Mouse (Mus musculus) gastrocnemius, postnatal 14 days (tissue): ENCODE data around the gene Dnah6. TPM values are rescaled to one million over a fixed set of nuclear protein-coding genes. Genes with fewer than 3 reads are reported as not detected.

Experiments
- DNase-seq: peaks from one replicate; pipeline ENCODE4 v3.0.0; 2021; ENCODE audit warnings: mixed read lengths
- intact Hi-C: fragments of 180-260 bp; cut with DNase I; formaldehyde crosslinking; loops from one replicate; pipeline ENCODE4 v1.15.1; 2025; ENCODE audit warnings: low total_unique reads
- total RNA-seq, 2 experiments: library from RNA; stranded (reverse); gene quantifications; 2 replicates each; pipeline ENCODE4 v1.2.3; 2021

Gene Dnah6
- total RNA-seq, 2 experiments from 2014 or later = 0.04 to 0.06 TPM

- intact Hi-C loops = no loop called here
- no peak for DNase-seq
These were observed 54.2 kb downstream of the Dnah6 start for GRCm38 (mm10) chr6:73167230-73167629.

DNA sequence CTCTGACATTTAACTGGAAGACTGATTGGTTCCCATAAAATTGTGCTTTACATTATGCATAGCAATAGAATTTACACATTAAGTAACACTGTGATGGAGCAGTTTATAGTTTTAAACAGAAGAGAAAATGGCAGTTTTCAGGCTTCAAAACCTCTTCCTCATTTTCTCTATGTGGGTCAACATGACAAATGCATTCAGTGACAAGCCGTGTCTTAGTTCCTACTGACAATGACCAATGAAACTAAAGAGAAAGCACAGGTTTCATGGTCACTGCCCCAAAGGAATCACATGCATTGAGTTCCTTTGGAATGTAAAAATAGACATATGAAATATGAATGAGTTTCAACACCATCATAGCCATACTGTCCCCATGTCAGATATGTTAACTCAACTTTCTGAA lies 58.5 kb downstream of the Dnah6 start:
- DNase-seq = no peak
- intact Hi-C loops = no loop called here

DNA sequence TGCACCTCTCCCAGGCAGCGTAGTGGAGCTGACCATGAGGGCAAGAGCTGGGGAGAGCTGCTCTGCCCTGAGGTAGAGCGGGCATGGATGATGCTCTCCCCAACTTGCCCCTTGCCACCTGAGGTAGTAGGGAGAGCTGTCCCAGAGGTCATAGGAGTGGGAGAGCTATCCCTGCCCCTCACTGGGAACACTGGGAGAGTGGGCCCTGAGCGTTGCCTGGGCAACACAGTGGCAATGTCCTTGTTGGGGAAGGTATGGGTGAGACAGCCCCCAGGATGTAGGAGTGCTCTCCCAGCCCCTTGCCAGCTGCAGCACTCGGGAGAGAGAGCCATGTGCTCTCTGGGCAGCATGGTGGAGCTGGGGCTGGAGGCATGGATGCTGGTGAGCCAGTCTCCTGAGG lies 60.1 kb downstream of the Dnah6 start:
- intact Hi-C loops = no loop called here
- no peak for DNase-seq

DNA sequence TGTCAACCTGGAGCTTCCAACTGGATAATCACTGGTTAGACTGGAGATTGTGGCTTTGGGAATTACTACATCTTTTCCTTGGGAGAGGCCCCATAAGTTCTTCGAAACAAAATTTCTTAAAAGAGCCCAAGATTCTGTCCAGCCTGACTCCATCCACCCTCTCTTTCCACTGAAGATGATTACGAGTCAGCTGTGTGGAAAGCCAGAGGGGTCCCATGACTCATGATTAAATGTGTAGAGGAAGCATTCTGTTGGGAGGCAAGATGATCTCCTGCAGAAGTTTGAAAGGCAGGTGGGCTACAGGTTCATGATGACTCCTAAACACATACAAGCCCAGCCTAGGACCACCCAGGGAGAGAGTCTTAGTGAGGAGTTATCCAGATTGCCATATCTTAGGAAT lies 66.0 kb downstream of the Dnah6 start:
- intact Hi-C loops = loop anchor here (10.0 kb wide), 1 partner anchor 131 kb away; no protein-coding TSS in a partner anchor
- DNase-seq = no peak

DNA sequence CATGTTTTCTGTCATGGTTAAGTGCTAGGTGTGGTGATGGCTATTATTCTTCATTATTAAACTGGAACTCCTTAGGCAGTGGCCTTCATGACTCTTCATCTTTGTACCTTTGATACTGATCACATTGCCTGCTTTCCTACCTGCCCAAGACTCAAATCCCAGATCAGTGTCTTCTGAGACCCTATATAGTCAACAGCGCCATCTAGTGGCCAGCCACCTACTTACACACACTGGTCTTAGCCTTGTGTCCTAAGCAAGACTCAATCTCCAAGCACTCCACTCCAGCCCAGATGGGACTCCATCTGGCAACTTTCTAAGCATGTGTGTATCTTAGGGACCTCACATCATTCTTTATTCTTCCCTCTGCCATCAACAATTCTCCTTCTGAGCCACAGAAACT lies 67.8 kb downstream of the Dnah6 start:
- intact Hi-C loops = loop anchor here (5.0 to 10.0 kb wide), 2 partner anchors 129 to 201 kb away; no protein-coding TSS in a partner anchor
- peak; percentile 79 for DNase-seq

GRCm38 (mm10) chr6:73143403-73143802 lies 78.0 kb downstream of the Dnah6 start:
- intact Hi-C loops = no loop called here
- DNase-seq = no peak

DNA sequence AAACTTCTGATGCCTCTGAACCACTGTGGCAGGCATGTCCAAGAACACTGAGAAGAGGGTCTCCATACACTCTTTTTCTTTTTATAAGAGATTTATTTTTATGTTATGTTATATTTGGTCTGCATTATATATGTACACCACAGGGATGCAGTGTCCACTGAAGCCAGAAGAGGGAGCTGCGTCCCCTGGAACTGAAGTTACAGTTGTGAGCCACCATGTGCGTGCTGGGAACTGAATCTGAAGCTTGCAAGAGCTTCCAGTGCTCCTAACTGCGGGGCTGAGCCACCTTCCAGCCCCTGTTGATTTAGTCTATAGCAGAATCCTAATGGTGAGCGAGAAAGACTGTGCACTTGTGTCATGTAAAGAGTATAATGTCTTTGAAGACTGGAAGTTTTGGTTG lies 78.7 kb downstream of the Dnah6 start:
- intact Hi-C loops = no loop called here
- DNase-seq = no peak

DNA sequence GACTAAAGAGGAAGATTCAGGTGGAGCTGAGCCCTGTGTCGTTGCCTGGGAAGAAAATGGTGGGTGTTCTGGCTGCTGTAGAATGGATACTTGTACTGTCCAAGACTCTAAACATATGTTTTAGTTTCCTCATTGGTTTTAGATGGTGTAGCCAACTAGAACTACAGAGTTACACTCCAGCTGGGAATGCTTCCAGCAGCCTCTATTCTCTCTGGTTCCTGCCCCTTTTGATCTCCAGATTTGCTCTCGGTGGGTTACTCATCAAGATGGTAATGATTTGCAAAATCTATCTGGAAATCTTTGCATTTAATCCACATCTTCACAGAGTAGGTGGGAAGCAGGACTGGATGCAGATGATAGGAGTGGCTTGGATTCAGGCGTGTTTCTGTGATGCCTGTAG lies 80.6 kb downstream of the Dnah6 start:
- intact Hi-C loops = no loop called here
- no peak for DNase-seq

DNA sequence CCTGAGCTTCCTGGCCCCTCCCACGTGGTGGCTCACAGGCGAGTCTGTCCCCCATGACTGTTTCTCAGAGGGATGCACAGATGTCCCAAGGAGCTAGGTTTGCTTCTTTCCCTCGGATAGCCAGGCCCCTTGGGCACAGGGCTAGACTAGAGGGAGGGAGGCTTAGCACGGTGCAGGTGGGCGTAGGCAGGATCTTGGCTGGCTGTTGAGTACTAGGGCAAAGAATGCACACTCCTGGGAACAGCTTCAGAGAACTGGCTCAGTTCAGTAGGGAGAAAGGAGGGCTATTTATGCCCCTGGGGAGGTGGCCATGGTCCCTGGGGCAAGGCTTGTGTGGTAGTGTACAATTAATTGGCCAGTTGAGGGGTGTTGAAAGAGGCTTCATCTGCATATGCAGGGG lies 88.7 kb downstream of the Dnah6 start:
- intact Hi-C loops = no loop called here
- no peak for DNase-seq

- DNase-seq = no peak
- intact Hi-C loops = no loop called here
These were observed 93.9 kb downstream of the Dnah6 start for GRCm38 (mm10) chr6:73127594-73127993.

DNA sequence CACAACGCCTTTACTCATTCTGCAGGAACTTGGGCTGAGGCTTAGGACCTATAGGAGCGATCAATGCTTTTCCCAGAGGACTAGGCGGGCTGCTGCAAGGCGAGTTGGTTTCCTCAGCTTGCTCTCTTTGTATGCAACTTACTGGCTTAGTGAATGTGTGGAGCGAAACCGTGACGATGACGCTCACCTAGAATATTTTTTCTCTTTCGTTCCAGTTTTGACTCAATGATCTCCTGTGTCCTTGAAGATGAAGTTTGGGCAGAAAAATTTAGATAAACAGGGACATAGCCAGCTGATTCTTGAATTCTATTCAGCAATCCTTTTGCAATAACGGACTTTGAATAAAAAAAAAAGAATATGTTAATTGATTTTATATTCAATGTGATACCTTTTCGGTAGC lies 101.1 kb downstream of the Dnah6 start:
- intact Hi-C loops = no loop called here
- no peak for DNase-seq

GRCm38 (mm10) chr6:73113898-73114297 lies 107.6 kb downstream of the Dnah6 start:
- DNase-seq = no peak
- intact Hi-C loops = no loop called here

GRCm38 (mm10) chr6:73113365-73113764 lies 108.1 kb downstream of the Dnah6 start:
- DNase-seq = no peak
- intact Hi-C loops = no loop called here

DNA sequence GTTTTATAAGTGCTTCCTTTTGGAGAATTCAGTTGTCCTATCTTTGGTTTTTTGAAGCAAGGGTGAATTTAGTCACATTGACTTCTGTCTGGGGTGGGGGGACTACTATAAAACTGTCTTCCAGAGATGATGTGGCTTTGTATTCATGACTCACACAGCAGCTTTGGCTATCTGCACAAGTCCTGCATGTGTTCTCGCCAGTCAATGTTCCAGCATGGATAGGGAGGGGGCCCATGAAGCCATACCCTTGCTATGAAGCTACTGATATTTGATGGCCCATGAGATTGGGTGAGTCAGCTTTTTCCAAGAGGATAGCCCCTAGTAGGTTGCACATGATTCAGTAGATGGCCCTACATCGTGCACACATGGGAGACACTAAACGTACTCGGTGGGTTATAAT lies 128.3 kb downstream of the Dnah6 start:
- DNase-seq = no peak
- intact Hi-C loops = no loop called here

DNA sequence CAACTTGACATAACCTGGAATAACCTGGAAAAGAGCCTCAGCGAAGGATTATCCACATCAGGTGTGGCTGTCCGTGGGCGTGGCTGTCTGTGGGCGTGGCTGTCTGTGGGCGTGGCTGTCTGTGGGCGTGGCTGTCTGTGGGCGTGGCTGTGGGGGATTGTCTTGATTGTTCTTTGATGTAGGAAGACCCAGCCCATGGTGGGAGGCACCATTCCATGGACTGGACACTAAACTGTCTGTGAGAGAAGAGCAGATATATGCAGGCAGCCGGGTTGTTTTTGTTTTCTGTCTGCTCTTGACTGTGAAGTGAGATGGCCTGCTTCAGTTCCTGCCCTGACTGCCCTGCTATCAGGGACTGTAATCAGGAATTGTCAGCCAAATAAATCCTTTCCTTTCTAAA lies 130.6 kb downstream of the Dnah6 start:
- no peak for DNase-seq
- intact Hi-C loops = no loop called here

DNA sequence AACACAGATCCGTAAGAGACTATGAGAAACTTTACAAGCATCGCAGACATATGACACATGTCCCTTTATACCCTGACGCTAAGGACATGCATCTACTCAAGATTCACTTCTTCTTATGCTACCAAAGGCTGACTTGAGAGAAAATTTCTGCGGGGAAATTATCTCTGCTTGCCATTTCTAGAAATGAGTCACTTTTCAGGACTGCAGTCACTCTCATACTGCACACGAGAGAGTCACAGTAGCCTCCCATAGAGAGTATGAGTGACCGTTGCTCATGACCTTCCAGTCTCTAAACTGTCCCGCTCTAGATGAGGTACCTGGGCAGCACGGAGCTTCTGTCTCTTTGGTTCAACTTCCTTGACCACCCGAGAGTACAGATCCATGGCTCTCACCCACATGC lies 138.9 kb downstream of the Dnah6 start:
- no peak for DNase-seq
- intact Hi-C loops = no loop called here

GRCm38 (mm10) chr6:73072093-73072786 lies 149.2 kb downstream of the Dnah6 start:
- intact Hi-C loops = no loop called here

GRCm38 (mm10) chr6:73071214-73071613 lies 150.2 kb downstream of the Dnah6 start:
- no peak for DNase-seq
- intact Hi-C loops = no loop called here

More at GRCm38 (mm10) chr6:73072093-73072786, 149.2 kb downstream of the Dnah6 start:
- no peak for DNase-seq

- intact Hi-C loops = no loop called here
These were observed 150.8 kb downstream of the Dnah6 start for GRCm38 (mm10) chr6:73070663-73071062.

DNA sequence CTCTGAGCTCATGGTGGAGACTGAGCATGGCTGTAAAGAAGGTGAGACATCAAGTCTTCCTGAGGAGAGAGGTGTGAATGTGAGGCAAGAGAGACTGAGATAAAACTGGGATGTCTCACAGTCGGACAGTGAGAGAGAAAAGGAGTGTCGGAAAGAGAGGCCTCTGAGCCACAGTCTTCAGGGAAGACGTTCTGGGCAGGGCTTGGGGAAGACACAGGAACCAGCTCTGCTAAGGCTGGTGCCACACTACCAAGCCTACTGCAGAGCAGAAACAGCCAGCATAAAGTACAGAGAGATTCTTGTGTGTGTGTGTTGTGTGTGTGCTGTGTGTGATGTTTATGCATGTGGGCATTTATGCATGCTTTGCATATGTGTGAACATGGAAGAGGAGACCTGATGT lies 156.9 kb downstream of the Dnah6 start:
- intact Hi-C loops = no loop called here
- no peak for DNase-seq

More at GRCm38 (mm10) chr6:73070663-73071062, 150.8 kb downstream of the Dnah6 start:
- DNase-seq = no peak

DNA sequence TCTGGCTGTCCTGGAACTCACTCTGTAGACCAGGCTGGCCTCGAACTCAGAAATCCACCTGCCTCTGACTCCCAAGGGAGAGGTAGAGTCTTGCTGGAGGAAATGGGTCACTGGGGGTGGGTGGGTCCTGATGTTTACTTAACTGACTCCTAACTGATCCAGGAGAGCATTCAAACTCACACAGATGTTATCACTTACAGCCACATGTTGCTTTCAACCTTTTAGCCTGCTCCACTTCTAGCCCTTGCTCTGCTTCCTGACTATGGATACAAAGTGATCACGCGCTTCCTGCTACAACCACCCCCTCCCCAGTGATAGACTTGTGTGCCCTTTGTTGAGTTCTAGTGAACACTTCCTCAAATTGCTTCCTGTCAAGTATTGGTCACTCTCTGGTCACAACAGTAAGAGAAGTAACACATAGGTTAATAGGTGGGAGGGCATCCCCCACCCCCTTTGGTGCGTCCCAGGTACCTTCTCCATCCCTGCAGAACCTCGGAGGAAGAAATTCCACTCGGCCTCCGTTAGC lies 161.8 kb downstream of the Dnah6 start:
- DNase-seq = no peak
- intact Hi-C loops = no loop called here

GRCm38 (mm10) chr6:73059162-73059561 lies 162.3 kb downstream of the Dnah6 start:
- intact Hi-C loops = no loop called here

More at GRCm38 (mm10) chr6:73059162-73059561, 162.3 kb downstream of the Dnah6 start:
- DNase-seq = no peak
